Mouse (Mus musculus) lung, adult 18-20 months (tissue): ENCODE results near the gene Vav3.
"Not testable (repeated sequence)": the region's sequence is repeated elsewhere in the genome, so short reads cannot be mapped to it uniquely, and the experiment has no call there.

Experiments
- DNase-seq, 2 experiments: peaks; one replicate each; pipeline ENCODE4 v3.0.0; 2022; ENCODE audit warnings: mixed read lengths in 2 of 2

The Vav3 gene

DNA sequence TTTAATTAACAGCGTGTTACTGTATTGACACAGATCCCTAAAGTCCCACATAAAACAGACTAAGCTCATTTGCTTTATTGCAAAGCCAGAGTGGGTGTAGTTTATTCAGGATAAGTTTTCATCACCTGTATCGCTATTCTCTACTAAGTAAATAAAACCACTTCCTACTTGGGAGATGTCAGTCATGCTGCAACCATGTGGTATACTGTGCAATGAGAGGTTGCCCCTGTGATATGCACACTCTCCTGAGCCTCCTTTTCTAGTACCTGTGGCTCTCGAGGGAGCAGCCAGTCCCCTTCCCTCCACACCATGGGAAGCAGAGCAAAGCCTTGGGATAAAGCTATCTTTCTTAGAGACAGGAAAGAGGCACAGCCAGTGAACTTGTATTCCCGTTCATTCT is 106.5 kb downstream of the Vav3 start:
- no peak for DNase-seq

DNA sequence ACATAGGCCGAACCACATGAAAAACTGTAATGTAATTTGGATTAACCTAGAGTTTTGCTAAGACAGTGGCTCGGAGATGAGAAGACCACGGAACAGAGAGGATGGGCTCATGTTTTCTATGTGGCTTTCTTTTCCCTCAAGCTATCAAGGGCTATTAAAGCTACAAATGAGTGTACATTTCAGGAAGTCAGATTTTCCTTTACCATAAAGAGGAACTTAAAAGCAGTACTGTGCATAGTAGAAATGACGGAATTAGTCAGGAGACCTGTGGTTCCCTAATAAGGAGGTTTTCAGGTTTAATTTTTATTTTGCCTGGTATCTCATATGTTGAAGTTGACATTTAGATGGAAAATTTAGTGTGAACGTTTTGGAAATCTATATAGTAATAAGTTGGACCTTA is 107.8 kb downstream of the Vav3 start:
- DNase-seq = not testable (repeated sequence)

DNA sequence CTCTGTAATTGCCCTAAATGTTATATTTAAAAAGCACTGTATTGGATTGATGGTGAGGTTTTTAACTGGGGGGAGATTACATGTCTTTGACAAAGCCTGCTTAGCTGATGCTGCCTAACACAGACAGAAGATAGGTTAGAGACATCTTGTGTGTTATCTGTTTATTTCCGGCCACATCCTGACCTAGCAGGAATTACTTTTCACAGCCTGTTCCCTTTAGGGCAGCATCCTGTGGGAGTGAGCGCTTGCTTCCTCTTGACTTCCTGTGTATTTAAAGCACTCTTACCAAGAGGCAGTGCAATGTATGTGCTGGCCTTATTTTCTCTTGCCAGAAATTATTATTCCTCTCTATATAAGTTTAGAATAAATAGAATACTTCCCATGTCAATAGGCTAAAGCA is 111.5 kb downstream of the Vav3 start:
- DNase-seq = peak in 1 of 2 experiments; percentile 51

DNA sequence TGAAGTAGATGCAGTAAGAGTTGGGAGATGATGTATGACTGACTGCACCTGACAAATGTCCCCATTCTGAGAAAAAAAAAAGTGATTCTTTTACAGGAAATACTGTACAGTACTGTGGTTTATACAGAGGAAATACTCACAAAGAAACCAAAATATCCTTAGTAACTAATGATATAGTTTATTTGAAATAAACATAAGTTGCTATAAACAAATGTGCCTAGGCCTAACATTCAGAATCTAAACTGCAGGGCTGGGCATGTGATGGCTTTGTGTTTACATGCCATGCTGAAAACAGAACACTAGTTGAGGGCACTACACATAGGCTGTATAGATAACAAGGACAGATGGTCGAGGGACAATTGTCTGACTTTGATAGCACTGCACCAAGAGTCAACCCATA is 114.2 kb downstream of the Vav3 start:
- peak in 1 of 2 experiments; percentile 20 for DNase-seq

DNA sequence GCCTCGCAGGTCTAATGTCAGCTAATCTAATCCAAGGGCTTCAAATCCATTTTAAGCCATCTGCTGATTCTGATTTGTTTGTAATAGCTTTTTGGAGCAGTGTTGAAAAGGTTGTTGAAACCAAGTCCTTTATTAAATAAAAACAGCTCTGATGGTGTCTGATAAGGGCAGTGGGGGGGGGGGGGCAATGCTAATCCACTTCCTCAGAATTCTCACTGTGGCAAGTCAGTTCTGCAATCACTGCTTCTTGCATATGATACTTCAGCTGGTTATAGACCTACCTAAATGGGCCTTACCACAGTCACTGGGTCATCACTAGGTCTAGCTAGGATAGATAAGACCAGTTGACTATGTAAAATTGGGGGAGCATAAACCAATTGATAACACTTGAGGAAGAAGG is 115.9 kb downstream of the Vav3 start:
- DNase-seq = no peak

DNA sequence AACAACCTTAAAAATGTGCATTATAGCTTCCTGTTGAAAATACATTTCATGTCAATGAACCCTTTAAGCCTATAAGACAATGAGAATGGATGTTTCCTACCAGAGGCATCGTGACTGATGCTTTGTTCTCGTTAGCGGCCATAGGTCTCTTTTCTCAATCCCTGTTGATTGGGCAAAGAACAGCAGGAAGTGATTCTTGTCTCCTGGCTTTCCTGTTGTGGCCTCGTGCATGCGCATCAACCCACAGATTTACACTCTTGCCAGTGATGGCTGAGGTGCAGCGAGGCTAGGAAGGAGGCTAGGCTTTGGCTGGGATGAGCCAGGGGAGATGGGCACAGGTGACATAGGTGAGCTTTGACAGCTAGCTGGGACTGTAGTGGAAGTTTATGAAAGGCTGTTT is 123.2 kb downstream of the Vav3 start:
- peak in 1 of 2 experiments; percentile 12 for DNase-seq

DNA sequence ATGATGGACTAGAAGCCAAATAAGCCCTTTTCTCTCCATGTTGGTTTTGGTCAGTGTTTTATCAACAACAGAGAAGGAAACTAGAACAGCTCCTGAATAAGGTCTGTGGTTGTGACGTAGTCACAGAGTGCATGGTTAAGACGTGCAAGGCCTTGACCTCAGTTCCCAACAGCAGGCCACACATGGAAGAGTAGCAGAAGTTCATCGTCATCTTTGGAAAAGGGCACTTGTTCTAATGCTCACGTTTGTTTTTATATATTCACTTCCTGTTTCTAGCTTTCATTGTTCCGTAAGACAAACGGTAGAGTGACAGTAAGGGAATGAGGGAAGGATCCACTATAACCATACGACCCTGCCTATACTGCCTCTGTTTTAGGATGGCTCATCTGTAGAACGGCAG is 124.1 kb downstream of the Vav3 start:
- DNase-seq = no peak

DNA sequence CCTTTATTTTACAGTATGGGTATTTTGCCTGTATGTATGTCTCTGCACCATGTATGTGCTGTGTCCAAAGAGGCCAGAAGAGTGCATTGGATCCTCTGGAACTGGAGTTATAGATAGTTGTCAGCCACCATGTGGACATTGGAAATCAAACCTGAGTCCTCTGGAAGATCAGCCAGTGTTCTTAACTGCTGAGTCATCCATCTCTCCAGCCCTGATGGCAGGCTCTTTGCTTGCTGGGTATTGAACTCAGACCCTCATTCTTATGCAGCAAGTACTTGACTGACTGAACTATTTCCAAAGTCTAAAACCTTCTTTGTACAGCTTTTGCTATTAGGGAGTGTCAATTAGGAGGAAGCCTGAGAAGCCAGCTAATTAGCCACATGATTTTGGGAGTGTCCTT is 126.1 kb downstream of the Vav3 start:
- no peak for DNase-seq

DNA sequence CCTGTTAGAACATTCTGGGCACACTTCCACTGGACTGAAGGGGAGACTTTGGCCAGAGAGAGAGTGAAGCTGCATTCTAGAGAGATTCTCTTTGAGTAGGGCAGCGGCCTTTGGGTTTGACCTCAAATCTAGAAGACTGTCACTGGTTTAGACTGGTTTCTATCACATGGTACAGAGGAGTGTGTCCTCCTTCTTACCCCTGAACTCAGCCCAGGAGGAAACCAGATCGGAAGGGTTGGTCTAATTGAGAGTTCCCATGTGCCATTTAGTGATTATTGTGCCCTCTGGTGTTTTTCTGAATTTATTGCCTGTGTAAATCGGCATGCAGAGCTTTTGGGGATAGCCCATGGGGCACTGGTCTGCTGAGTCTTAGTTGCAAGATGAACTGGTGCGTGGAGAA is 126.8 kb downstream of the Vav3 start:
- DNase-seq = peak in 1 of 2 experiments; percentile 28

DNA sequence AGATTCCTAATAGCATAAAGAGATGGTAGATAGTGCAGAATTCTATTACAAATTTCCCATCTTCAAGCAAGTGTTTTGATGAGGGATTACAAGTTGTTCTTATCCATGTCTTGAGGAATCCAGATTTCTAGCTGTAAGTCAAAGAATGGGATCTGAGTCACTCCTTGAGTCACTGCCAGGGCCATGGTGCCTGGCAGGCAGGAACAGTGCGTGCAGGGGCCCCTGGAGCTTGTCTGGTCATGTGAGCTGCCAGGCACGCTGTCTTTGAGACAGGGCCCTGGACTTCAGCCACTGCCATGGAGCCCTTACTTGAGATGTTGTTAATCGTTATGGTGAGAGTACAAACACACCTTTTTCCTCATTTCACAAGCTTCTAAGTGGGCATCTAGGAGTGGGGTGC is 129.0 kb downstream of the Vav3 start:
- DNase-seq = peak; percentile 59 to 69

DNA sequence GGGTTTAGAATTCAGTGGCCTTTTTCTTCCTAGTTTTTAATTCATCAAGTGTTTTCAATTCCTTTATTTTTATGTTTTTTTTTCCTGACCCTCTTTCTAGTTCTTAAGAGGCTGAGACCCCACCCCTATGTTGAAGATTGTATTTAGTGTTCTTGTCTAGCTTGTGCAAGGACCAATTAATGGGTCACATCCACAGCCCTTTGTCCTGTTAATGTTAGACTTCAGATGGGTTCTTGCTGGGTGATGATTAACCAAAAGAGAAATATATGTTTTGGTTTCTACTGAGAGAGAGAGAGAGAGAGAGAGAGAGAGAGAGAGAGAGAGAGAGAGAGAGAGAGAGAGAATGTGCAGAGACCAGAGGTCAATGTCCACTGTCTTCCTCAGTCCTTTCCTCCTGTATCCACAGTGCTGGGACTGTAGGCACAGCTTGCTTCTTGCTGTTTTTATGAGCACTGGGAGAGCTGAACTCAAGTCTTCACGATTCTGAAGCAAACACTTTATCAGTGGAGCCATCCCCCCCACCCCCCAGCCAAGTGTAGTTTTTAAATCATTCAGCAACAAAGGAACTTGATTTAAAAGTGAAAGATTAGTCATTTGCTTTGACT is 130.3 kb downstream of the Vav3 start:
- DNase-seq = no peak

DNA sequence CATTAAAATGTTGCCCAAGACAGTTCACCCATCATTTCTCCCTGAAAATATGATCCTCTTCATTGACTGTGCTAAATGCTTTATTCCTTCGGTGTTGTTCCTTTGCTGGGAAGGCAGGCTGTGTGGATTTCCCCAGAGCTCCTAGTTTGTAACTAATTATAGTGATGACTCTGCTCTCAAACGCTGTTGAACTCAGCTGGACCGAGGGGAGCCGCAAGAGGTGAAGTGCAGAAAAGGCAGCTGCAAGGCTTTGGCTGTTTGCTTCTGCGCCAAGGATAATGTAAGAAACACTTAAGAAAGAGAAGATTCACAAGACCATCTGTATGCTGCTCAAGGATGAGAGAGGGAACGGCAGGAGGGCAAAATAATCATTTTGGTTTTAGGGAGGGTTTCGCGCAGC is 136.1 kb downstream of the Vav3 start:
- no peak for DNase-seq

DNA sequence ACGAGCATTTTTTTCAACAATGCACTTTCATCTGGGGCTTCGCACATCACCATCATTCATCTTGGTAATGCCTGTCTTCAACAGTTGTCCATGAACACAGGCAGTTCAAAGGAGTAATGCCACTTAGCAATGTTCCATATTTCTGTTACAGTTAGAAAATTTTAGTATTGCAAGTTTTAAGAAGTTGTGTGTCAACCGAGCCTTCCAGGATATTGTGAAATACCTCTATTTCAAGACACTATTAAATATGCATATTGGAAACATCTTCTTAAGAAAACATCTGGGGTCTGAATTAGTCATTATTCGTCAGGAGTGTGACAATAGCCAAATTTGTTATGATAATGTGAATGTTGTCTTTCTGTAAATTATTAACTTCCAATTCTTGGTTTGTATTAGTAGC is 137.8 kb downstream of the Vav3 start:
- no peak for DNase-seq

DNA sequence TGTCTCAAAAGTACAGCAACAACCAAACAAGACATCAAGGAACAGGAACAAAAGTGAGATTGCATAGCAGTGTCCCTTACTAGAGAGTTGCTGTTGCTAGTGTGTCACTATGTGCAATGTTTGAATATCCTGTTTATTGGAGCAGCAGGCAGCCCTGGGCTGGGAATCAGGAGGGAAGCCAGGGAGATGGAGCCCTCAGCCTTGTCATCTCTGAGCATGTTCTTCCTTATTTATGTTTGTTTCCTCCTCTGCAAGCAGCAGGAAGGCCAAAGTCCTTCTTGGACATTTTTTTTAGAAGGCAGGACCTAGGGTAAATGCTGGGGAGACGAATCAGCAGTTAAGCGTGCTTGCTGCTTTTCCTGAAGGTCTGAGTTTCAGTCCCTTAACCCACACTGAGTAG is 140.2 kb downstream of the Vav3 start:
- peak; percentile 27 to 61 for DNase-seq

DNA sequence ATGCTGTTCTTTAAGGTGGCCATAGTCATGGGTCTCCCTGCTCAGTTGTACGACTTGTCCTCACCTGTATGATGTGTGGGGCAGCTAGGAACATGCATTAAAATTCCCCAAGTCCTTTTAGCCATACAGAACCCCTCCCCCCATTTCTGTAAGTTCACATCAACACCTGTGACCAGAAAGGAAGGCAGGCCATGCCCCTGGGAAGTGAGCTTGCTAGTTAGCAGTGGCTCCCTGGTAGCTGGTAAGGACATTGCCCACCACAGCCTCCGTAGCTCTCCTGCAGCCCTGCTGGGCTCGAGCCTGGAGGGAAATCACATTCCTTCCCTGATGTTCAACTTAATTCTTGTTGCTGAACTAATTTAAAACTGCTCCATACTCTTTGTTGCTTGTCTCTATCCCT is 146.3 kb downstream of the Vav3 start:
- DNase-seq = no peak

DNA sequence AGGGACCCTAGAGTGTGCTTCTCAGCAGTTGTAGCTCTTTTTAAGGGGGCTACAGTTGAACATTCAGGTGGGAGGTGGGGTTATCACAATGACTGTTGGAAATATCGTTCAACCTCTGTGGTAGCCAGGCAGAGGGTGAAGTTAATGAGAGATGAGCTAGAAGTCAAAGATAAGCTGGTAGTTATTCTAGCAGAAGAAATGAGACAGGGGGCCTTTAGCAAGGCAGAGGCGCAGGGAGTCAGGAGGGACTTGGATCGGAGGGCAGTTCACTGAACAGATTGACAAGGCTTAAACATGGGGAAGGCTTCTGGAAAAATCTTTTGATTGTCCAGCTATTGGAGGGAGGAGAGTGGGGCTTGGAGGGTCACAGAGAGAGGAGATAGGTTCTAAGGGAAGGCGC is 147.4 kb downstream of the Vav3 start:
- no peak for DNase-seq

DNA sequence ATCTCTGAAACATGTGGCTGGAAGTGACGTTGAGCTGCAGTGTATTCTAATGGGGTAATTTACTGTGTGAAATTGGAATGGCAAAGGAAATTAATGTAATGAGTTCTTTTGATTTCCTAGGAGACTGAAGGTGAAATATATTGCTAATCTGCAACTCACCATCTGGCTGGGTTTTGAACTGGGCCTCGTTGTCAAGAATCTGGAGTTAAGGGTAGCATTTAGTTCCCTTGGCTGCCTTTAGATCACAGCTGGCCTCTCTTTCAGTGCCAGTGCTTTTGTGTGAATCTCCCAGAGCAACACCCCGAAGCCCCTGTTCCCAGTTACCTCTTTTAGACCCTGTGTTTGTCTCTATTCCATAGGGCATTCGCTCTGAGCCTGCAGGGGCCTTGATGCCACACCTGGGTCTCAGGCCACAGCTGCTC is 148.3 kb downstream of the Vav3 start:
- no peak for DNase-seq

DNA sequence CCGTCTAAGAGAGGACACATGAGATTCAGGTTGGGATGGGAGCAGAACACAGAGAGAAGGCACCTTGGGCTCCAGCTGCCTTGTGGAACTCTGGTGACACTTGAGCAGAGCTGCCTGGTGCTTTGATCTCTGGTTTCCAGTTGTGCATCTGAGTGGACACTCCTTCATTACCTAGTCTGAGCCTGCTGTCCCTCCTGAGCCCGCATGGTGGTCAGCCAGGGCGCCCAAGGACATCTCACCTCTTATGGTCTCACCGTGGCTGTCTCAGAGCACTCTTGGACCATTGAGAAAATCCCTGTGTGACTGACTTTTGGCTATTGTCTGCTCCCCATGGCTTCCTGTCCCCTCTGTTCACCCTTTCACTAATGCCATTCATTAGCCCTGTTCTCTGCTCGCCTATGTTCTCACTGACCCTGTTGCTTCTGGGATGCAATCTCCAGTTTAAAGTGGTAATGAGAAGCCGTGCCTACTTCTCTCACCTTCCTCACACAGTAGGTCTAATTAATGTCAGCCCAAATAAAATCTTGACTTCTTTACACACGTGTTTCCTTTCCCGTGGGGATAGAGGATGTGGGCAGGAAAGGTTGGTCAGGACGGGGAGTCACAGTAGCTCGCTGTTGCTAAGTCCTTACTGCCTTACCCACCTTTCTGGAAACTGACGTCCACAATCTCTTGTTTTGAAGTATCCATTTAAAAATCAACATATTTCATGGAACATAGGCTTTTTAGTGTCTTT is 150.3 kb downstream of the Vav3 start:
- no peak for DNase-seq

DNA sequence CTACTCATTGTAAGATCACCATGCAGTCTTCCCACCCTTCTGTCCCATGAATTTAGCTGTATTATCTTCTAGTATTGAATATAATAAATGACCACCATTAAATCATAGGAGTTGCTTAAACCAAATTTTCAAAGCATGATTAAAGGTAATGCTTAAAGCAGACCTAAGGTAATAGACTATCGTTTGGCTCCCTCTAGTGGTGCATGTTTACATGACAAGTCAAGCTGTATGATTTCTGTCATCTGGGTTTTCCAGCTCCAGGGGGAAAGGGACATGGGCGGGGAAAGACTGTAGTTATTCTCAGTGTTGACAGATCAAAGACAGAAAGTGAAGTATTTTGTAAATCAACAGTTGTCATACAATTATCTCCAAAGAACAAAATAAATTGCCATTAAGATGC is 151.1 kb downstream of the Vav3 start:
- peak in 1 of 2 experiments; percentile 58 for DNase-seq

DNA sequence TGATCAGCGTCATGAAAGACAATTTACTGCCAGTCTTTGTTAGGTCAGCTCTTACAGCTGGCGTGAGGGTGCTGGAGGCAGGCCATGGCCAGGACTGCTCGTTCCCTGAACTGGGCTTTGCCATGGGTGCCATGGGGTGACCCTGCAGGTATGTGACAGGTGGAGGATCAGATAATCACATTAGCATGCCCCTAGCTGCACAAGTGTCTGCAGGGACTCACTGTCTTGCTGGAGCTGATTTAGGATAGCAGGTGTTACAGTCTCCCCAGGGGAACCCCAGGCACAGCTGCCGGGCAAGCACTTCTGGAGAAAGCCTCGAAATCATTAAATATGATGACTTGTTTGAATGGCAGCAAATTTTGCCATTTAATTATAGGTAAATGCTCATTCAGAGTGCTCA is 156.0 kb downstream of the Vav3 start:
- DNase-seq = no peak

DNA sequence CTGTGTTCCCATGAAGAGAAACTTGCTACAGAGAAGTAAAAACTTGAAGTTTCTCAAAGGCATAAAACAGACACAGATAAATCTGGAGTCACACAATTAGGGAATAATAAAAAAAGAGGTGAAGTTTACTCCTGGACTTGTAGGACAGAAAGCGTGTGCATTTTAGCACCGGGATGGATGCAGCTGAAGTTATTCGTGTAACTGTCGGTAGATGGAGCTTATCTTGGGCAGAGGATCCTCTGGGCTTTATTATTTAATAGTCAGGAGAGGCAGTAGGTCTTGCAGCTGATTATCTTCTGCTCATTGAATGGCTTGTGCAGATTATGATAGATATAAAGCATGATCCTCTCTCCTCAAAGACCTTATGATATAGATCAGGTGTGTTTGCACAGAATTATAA is 156.6 kb downstream of the Vav3 start:
- no peak for DNase-seq

DNA sequence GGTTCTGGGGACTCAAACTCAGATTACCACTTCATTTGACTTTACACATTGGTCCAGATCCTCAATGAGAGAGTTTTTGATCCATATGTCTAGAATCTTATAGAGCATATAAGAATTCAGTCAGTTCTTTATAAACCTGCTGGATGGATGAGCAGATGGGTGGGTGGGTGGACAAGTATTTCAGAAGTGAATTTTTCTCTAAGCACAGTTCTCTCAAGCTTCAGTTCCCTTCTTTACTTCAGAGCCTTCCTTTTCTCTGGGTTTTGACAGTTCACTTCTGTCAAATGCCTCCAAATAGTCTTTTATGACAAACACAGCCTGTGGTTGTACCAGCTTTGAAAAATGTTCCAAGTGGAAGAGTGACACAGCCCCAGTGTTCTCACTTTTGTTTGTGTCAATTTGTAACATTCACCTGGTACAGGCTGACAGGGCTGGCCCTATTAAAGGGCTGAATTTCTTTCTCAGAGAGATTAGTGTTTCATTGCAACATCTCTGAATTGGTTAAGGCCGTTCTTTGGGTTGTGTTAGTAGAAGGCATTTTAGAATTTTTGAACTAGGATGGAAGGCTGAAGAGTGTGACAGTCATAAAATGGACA is 159.5 kb downstream of the Vav3 start:
- no peak for DNase-seq

DNA sequence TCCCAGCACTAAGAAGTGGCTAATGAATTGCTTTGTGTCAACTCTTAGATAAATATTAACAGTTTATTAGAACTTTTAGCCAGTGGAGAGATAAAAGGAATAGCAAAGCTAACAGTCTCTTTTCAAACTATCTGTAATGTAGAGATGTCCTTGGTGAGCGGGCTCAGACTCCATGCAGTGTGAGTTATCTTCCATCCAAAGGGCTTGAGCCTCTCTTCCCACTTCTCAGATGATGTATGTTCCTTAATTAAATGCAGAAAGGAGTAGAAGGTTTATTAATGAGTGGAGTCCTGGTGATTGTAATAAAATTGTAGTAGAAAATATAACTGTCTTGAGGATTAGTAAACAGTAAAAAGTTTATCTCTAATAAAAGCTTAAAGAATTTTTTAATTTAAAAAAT is 169.3 kb downstream of the Vav3 start:
- DNase-seq = no peak

DNA sequence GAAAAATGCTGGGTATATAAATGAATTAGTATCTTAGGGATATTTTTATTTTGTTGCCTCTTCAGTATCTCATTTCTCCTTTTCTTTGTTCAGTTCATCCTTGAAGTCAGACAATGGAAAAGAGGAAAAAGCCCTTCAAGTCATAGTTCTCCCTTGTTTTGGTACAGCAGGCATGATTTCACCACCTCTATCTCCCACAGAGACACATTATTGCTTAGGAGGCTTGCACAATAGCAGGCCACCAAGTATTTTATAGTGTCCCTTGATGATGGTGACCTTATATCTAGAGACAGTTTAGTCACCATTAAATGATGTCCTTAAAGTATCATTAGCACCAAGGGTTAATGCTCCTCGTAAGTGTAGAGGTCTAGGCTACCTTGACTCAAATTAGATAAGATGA is 171.4 kb downstream of the Vav3 start:
- DNase-seq = no peak

DNA sequence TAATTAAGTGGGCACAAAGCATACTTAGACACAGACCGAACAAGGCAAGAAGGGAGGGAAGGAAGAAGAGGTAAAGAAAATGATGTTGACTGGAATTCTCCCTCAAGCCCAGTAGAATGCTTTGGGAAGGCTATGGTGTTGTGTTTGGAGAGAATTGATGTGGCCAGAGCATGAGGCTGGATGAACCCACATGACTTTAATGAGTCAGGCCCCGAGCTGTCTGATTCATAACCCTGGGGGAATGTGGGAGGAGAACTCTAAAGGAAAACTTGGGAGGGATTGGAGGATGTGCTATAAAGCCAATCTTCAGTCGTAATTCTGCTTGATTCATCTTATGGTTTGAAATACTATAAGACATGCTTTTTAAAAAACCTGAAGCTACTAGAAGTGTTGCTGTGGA is 175.0 kb downstream of the Vav3 start:
- no peak for DNase-seq
